Mouse (Mus musculus) urinary bladder, adult 2 months (tissue): Measurements from ENCODE around the gene Cdc7. TPM values are rescaled to one million over a fixed set of nuclear protein-coding genes. Genes with fewer than 3 reads are reported as not detected.

Source experiments
- DNase-seq: peaks from one replicate; pipeline ENCODE4 v3.0.0; 2022; ENCODE audit warnings: low spot score
- polyA plus RNA-seq: library from polyadenylated mRNA; depleted of rRNA; stranded (reverse); fragments of >200 nt; gene quantifications from 2 replicates; pipeline ENCODE4 v1.2.3, GENCODE M21; 2012

The Cdc7 gene
- polyA plus RNA-seq, 1 experiment, result 5.4 TPM

DNA sequence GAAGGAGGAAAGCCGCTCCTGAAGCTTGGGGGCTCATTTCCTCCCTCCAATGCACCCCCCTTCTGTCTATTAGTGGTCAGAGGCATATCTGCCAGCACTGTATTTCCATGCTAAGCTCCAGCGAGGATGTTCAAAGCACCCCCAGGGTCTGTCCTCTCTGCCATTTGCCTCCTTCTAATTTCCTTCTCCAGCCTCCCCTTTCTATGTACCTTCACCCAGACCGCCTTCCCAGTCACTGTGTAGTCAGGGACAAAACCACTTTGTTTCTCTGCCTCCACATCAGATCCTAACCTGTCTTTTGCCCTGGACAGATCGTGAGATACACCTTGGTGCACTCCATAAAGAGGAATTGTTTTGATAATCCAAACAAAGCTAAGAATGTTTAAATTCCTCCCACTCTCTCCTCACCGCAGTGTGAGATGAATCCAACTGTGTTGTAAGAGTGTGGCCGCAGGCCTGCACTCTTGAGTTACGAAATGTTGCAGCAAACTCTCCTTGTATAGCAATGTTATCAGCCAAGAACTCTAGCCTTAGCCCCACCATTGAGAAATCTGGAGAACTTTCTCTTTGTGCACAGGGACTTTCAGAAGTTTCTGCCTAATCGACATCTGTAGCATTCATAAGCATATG is 27.3 kb downstream of the Cdc7 start:
- no peak for DNase-seq

DNA sequence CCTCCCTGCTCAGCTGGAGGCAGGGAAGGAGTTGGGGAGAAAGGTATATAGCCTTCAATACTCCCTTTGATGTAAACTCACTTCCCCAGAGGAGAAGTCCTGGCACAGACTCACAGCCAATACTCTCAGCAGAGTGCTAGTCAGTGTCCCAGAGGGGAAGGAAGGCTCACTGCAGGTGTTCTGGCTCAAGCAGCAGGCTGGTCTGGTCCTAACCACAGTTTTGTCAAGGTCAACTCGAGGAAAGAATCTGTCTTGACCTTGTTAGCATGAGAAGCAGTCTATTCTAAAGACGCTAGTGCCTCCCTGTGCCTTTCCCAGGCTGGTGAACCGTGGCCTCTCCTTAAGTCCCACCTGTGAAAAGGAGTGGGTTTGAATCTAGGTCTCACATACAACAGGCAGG is 30.6 kb downstream of the Cdc7 start:
- no peak for DNase-seq

DNA sequence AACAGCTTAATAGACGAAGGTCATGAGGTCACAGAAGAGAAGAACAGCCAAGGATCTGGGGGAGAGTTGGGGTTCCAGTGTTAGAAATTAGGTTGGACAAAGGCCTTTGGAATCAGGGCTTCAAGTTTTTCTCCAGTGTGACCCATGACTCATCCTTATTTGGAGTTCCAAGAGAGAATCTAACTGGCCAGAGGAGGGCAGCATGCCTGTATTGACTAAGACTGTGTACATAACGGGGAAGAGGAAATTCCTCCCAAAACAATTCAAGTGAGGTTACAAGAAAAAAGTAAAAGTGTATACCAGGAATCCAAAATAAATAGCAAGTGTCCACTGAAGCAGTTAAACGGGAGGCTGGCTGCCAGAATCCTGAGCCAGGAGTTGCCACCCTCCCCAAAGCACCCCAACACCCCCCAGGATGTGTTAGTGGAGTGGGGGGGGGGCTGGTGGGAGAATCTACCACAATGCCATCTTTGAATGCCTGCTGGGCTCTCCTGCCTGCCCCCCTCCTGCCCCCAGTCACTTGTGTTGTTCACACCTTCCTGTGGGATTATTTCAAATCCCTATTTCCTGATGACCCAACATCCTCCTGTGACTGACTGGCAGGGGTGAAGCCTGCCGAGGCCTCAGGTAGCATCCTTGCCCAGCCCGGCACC is 31.9 kb downstream of the Cdc7 start:
- DNase-seq, result no peak

DNA sequence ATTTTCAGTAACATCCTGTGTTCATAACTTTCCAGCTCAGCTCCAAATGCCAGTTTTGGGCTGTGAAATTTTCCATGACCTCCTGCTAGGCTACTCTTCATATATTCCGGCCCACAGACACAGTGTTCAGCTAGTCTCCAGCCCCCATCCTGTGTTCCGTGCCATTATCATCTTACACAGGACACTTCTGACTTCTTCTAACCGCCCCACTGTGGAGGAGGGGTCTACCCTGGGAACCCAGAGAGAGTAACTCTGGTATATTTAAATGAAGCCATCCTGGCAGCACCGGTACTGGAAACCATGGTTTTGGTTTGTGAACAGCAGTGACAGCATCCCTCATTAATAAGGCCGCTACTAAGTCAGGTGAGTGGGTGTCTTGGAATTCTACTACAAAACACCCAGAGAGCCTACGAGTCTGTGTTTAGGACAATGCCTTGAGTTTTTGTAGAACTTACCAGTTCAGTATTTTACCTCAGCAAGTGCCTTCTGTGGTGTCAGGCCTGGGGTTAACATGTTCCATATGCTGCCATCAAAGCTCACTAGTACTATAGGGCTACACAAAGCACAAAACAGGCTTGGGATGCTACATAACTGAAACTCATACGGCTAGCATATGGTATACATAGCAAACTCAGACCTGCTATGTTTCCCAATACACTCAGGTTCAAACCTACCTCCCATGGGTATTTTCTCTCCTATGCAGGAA is 32.6 kb downstream of the Cdc7 start:
- DNase-seq, result no peak

DNA sequence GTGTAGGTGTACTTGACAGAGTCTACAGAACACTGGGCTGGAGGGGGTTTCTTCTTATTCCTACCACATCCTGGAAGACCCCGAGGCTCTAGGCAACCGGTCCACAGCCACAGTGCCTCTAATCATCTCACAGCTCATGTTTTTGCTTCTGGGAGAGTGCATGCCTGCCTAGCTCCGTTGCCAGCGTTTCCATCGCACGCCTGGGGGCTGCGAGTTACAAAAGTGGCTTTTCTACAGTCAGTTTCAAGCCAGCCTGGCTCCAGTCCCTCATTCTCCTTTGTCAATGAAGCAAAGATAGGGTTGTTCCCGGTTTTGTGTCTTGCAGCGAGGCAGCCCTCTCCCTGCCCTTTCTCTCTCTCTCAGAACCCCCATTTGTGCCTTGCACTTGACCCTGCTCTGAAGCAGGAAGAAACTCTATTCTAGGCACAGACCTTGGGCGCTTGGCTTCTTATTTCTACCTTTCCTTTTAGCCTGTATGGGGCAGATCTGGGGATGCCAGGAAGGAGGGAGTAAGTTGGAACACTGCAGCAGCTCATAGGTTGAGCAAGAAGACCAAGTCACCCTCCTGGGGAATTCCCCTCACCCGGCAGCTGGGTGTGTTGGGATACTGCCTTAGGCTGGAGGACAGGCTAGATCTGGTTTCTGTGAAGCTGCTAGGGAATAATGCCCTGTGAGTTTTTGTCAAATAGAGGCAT is 37.4 kb downstream of the Cdc7 start:
- DNase-seq, result no peak

DNA sequence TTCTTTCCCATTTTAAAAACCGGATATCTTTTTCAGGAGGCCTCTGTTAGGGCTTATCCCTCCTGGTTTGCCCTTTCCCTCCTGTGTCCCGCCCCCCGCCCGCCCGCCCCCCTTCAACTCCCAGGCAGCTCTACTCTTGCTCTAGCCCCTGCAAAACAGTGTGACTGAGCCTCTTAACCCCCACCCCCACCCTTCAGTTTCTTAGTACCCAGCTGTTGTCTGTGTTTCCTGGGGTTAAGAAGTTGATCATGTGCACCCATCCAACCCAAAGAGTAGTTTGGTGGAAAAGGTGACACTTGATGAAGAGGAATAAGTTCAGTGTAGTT is 37.9 kb downstream of the Cdc7 start:
- DNase-seq, result no peak

DNA sequence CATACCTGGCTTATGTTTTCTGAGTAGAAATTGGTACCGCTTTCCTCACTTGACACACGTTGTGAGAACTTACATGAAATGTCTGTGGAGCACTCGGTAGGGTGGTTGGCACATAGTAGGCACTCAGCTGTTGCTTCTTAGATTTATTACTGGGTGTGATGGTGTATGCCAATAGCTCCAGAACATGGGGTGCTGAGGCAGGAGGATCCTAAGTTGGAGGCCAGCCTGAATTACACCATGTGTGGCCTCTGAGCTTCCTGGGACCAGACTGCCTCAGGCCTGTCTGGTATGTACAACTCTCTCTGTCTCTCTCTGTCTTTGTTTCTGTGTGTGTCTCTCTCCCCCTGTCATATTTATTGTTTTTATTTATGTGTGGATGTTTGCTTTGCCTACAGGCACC is 45.6 kb downstream of the Cdc7 start:
- DNase-seq, result no peak

DNA sequence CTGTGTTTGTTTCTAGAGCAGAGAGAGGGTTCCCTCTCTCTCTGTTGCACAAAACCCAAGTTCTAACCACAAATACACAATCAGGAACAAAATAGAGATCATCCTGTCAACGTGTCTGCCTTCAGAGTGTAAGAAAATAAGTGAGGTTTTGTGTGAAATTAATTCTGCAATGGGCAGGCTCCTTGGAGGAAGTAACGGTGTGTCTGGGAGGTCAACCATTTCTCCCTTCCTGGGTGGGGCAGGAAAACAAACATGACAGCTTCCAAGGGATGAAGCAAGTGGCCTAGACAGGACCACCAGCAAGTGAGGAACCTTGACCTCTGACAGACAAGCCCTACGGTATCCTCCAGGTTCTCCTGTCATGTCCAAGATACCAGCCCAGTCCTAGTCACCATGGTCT is 46.2 kb downstream of the Cdc7 start:
- DNase-seq, result no peak

DNA sequence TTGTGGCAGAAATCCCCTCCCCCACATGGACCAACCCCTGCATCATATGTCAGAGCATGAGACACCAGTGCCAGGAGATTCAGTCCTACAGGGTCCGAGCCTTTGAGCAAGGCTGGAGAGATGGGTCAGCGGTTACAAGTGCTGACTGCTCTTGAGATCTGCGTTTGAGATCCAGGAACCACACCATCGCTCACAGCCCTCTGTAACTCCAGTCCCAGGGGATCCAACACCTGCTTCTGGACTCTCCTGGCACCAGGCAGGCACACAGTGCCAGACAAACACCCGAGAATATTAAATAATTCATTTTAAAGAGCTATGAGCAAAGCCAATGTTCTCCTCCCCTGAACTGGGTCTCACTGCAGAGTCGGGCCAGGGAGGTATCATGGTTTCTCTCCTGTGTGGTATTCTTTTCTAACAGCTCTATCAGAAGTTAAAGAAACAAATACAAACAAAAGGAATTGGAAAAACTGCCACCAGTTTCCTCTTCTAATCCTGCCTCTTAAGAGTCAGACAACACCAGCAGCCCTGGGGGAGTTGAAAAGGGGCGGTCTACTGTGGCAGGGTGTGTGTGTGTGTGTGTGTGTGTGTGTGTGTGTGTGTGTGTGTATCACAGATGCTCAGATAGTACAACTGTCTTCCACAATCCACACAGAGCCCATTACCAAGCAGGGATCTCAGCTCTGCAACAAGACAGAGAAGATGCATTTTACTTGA is 47.4 kb downstream of the Cdc7 start:
- no peak for DNase-seq

DNA sequence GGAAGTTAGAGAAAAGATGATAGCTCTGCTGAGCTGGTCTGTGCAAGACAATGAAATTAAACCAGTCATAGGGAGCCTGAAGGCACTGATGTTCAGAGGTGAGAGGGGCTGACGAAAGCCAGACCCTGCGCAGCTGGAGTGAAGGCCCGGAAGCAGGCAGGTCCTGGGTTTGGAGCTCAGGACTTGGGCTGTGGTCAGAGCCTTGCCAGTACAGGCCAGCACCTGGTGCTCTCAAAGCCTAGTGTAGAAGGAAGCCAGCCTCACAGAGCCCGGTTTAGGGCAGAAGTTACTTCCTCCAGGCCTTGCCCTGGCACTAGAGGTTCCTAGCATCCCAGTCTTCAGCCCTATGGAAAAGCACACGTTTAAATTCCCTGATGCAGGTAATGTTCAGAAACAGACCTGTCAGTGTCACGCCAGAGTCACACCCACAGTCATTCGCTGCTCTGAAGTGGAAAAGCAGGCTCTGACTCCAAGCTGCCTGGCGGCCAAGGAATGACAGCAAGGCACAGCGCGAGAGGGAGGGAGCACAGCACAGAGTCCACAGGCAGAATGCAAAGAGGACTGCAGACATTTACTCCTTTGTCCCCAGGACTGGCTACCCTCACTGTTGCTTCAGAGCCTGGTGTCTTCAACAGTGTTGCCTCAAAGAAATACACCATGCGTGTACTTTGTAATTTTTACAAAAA is 48.1 kb downstream of the Cdc7 start:
- no peak for DNase-seq

DNA sequence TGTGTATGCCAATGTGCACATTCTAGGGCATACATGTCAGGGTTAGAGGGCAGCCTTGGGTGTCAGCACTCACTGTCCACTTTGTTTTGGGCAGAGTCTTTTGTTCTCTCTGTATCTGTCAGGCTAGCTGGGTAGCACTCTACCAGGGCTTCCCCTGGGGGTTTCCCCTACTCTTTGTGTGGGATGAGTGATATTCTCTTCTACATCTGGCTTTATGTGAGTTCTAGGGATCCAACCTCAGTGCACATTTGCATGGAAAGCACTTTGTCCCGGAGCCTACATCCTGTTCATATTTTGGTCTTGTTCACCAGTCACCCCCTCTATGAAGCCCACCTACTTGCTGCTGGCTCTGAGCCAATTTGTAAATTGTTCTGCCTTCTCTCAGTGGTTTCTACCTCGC is 49.3 kb downstream of the Cdc7 start:
- DNase-seq, result no peak

DNA sequence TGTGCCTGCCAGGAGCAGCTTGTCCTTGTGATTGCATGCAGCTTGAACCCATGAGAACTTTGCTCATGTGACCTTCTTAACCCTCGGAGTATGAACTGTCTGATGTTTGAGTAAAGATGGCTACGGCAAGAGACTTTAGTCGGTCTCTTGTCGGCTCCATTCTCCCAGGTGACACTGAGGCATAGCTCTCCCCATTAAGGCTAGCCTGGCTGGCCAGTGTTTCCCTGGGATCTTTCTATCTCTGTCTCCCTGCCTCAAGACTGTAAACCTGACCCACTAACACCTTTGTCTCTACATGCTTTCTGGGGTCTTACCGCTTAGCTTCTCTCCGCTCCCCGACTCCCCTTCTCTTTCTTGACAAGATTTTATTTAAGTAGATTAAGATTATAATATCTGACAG is 50.0 kb downstream of the Cdc7 start:
- no peak for DNase-seq

DNA sequence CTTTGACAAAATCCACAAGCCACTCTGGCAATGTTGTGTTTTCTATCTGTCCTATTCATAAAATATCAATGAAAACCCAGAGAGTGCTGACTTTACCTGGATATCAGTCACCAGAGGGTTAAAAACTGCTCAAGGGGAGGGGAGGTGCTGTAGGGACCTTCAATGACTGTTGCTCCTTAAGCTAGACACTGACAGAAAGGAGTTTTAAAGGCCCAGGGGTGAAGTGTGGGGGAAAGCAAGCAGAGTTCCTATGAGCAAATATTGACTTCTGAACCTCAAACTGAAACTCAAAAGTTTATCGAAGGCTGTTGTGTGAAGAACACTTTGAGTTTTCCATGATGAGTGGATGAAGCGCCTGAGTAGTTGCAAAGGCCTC is 50.9 kb downstream of the Cdc7 start:
- no peak for DNase-seq

DNA sequence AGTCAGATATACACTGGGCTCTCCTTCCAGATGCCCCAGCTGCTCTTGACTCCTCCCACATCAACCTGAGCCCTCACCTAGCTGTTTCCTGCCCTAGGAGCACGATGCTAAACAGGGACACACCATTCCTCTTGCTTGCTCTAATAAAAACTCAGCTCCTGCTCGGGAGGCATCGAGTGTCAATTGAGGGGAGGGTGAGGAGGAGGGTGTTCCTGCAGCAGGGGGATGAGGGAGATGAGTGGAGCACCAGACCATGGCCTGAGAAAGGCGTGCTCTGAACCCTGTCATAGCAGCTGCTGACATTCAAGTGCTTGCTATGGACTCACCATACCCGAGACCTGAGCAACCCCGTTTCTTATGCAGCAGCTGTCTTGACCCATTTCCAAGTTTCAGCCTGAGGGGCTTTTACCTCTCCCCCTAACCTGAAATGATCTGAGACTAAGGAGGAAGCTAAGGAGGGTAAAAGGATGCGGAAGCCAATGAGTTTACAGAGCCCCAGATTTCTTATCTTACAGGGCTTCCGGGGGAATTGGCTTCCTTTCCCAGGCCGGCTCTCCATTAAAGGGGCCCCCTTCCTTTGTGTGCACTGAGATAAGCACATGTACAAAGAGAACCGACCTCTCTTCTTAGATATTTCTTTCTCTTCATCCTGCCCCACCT is 51.4 kb downstream of the Cdc7 start:
- no peak for DNase-seq

DNA sequence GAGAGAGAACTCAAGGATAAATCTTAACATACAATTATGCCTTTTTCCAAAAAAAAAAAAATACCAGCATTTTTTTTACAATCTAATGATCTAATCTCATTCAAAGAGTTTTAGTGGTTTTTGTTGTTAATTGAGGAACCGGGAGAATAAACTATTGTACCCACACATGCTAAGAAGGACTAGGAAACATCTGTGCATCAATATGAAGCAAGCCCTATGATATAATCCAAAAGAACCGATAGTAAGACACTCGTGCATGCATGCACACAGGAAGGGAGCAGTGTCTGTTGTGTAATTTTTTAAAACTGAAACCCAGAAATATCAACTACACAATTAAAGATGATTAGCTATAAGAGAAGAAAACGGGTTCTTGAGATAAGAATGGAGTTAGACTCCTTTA is 52.4 kb downstream of the Cdc7 start:
- no peak for DNase-seq

DNA sequence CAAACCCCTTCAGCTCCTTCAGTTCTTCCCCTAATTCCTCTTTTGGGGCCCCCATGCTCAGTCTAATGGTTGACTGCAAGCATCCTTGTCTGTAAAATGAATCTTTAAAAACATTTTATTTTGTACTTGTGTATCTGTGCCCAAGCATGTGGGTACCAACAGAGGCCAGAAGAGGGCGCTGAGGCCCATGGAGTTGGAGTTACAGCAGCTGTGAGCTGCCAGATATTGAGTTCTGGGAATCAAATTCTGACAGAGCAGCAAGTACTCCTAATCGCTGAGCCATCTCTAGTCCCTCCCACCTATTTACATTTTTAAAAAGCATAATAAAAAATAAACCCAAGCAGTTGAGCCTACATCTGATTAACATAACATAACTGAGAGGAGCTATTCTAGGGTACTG is 53.4 kb downstream of the Cdc7 start:
- DNase-seq, result no peak

DNA sequence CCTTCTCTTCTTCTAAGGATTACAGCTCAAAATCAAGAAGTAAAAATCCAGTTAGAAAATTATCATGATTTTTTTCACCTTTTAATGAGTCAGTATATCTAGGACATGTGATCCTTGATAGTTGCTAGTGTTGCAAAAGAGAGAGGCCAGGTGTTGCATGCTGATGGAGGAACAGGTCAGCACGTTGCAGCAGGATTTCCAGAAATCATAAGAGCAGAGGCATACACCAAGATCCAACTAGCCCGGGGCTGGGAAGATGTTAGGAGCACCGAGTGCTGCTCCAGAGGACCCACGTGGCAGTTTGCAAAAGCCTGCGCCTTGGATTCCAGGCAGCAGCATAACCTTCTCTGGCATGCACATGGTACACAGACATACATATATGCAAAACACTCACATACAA is 54.9 kb downstream of the Cdc7 start:
- no peak for DNase-seq

DNA sequence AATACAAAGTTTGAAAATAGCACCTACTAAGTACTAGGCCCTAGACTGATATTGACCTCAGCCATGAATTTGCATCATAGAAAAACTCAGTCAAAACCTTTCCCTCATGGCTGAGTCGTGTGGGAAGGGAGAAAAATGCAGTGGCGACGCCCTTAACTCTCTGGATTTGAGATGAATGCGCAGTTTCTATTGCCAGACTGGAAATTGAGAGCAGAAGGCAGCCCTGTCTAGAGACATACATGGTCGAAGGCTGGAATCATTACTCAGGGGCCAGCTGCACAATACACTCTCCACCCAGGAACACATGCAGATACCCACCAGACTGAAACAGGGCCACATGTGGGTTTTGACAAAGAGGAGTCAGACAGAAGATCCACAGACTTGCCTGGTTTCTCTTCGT is 55.8 kb downstream of the Cdc7 start:
- no peak for DNase-seq

DNA sequence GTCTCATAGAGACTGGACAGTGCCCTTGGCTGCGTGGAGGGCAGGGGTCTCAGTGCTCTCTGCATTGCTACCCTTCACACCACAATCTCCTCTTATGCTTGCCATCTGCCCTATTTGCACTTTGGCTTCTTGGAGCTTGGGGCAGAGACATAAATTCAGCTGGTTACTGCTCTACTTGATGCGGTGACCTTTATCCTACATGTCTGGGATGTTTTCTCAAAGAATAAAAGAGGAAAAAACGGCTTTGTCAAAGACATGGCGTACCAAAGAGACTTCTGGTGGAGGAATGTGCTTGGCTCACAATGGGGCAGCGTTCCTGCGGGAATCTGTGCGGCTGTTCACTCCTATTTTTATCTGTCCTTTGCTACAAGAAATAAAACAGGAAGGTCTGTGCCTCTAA is 56.2 kb downstream of the Cdc7 start:
- DNase-seq, result peak; percentile 15

DNA sequence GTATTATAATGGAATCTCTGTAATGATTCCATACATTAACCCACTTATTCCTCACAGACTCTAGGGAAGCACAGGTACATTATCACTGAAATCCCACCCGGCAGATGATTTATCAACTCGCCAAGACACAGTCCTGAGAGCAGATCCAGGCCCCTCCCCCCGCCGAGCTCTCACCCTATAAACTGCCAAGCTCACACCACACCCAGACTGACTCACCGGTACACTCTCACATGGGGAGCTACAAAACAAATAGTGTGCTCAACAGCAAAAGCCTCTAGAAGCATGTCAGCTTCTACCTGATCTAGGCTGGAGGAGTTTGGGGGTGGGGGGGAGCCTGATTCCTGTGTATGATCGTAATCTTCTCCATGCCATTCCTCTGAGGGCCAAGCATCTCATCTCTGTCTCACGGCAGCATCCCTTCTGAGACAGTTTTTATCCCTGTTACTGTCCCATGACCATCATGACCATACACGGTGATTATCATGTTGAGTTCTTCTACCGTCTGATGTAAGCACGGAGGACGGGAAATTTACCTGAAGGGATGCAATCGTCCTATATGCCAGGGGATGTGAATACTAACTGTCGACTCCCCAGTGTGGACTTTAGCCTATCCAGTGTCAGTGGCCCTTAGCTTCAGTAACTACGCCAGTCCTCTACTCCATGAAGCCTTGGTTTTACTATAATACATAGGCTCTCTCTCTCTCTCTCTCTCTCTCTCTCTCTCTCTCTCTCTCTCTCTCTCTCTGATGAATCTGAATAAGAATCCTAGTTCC is 57.4 kb downstream of the Cdc7 start:
- peak; percentile 14 for DNase-seq

DNA sequence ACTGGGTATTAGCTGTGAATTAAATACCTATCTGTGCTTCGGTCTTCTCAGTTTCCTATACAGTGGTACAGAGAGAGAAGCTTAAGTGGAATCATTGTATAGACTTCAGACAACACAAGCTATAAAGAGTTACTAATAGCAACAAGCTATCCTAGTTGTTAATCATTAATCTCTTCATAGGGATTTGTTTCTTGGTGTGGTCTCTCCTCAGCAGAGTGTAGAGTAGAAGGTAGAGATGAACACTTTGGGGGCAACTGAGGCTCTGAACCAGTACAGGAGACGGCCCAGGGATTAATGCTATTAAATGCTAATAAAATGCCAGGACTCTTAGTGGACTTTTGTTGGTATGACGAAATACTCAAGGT is 57.9 kb downstream of the Cdc7 start:
- DNase-seq, result no peak
